In genomic region chr15:6592561-6593253, GRCm38 (mm10) we compare ENCODE assay signal across 18 mouse cellular contexts.
A peak's percentile ranks its signal among the peaks of the same experiment; 100 is the strongest.
DNase-seq lines count a peak whose midpoint lies in the region; ATAC-seq and TF ChIP-seq lines count a peak whose summit lies in the region.
"Had no signal": no experiment of that assay in that cellular context is flagged by ENCODE, and none has a peak within 500 bp of the region (broad histone marks: within the 10 kb centered on the region; RNA-seq: fewer than 3 reads in every experiment).

No protein-coding gene starts in this region.

- no peak overlapping the region for H3K27ac ChIP-seq in liver, embryonic 12.5 days
- H3K27ac ChIP-seq in liver, postnatal 0 days (ENCODE audit: low read depth) = no peak overlapping the region
- H3K27ac ChIP-seq: forebrain, embryonic 12.5 days; hindbrain, embryonic 13.5 days; neural tube, embryonic 15.5 days; stomach, embryonic 15.5 days had no signal

- H3K4me1 ChIP-seq in liver, embryonic 12.5 days = peaks cover 26% of the 10 kb centered on the region
- H3K4me1 ChIP-seq in liver, postnatal 0 days (ENCODE audit: insufficient read depth) = no peaks in the 10 kb centered on the region
- H3K4me1 ChIP-seq in G1E (ENCODE audit: insufficient read depth, low read depth, low read length) = peaks cover 83% of the 10 kb centered on the region
- H3K4me1 ChIP-seq: forebrain, embryonic 12.5 days; hindbrain, embryonic 13.5 days; neural tube, embryonic 15.5 days; stomach, embryonic 15.5 days had no signal

- no peak for TF ChIP-seq EP300 in liver, postnatal 0 days (IDR thresholded peaks at IDR 0.05; ENCODE audit: low read depth)

- no peak overlapping the region for H3K9ac ChIP-seq in liver, embryonic 12.5 days
- no peak overlapping the region for H3K9ac ChIP-seq in liver, postnatal 0 days (replicated peaks)
- H3K9ac ChIP-seq: forebrain, embryonic 12.5 days; hindbrain, embryonic 13.5 days; neural tube, embryonic 15.5 days; stomach, embryonic 15.5 days had no signal

- peak overlapping the region; percentile 6; the same call in 1 of the 2 replicates for H3K4me2 ChIP-seq in liver, embryonic 12.5 days
- H3K4me2 ChIP-seq in liver, postnatal 0 days (ENCODE audit: low read depth, low read length) = no peak overlapping the region
- H3K4me2 ChIP-seq: forebrain, embryonic 12.5 days; hindbrain, embryonic 13.5 days; neural tube, embryonic 15.5 days; stomach, embryonic 15.5 days had no signal

- no peaks in the 10 kb centered on the region for H3K9me3 ChIP-seq in liver, embryonic 12.5 days (replicated peaks)
- no peaks in the 10 kb centered on the region for H3K9me3 ChIP-seq in liver, postnatal 0 days (ENCODE audit: low read length)
- no peaks in the 10 kb centered on the region for H3K9me3 ChIP-seq in G1E (replicated peaks)
- H3K9me3 ChIP-seq: forebrain, embryonic 12.5 days; hindbrain, embryonic 13.5 days; megakaryocyte, embryonic 14.5 days; neural tube, embryonic 15.5 days; stomach, embryonic 15.5 days had no signal

- H3K27me3 ChIP-seq in liver, embryonic 12.5 days (replicated peaks) = no peaks in the 10 kb centered on the region
- no peaks in the 10 kb centered on the region for H3K27me3 ChIP-seq in liver, postnatal 0 days (ENCODE audit: insufficient read depth, low read length)
- H3K27me3 ChIP-seq in G1E (ENCODE audit: insufficient read depth, low read length) = no peaks in the 10 kb centered on the region
- H3K27me3 ChIP-seq: forebrain, embryonic 12.5 days; hindbrain, embryonic 13.5 days; megakaryocyte, embryonic 14.5 days; neural tube, embryonic 15.5 days; stomach, embryonic 15.5 days had no signal

- H3K36me3 ChIP-seq in liver, embryonic 12.5 days = no peaks in the 10 kb centered on the region
- H3K36me3 ChIP-seq in liver, postnatal 0 days (replicated peaks; ENCODE audit: insufficient read depth, low read length) = no peaks in the 10 kb centered on the region
- H3K36me3 ChIP-seq in G1E (replicated peaks) = peaks cover 34% of the 10 kb centered on the region
- H3K36me3 ChIP-seq: forebrain, embryonic 12.5 days; hindbrain, embryonic 13.5 days; neural tube, embryonic 15.5 days; stomach, embryonic 15.5 days had no signal

- WGBS in liver, embryonic 12.5 days (ENCODE audit: insufficient replicate concordance) = 47% methylated on average over 5 of the region's 5 CpGs
- WGBS in liver, postnatal 0 days (ENCODE audit: insufficient replicate concordance) = 56% methylated on average over 5 of the region's 5 CpGs

- no peak for DNase-seq in liver, postnatal 0 days
- no peak for DNase-seq in G1E (ENCODE audit: low spot score)
- DNase-seq in thymus, postnatal 0 days (ENCODE audit: low spot score) = peak; percentile 89
- DNase-seq in adrenal gland, adult 2 months = no peak
- no peak for DNase-seq in right cerebral cortex, postnatal 14 days
- DNase-seq: B cell, adult 2 months; cerebellum, adult 11-12 months; kidney, adult 11 months; kidney, postnatal 36 days; retina, postnatal 1 day had no signal

- H3K4me3 ChIP-seq in liver, embryonic 12.5 days = no peak overlapping the region
- H3K4me3 ChIP-seq in liver, postnatal 0 days (ENCODE audit: low read depth, low read length) = no peak overlapping the region
- H3K4me3 ChIP-seq in G1E (ENCODE audit: low read depth, low read length) = peak overlapping the region; percentile 57; the same call in 1 of the 2 replicates
- H3K4me3 ChIP-seq: forebrain, embryonic 12.5 days; hindbrain, embryonic 13.5 days; megakaryocyte, embryonic 14.5 days; neural tube, embryonic 15.5 days; stomach, embryonic 15.5 days had no signal

- no peak for TF ChIP-seq CTCF in liver, postnatal 0 days (IDR thresholded peaks at IDR 0.05; ENCODE audit: low read depth)
- no peak for TF ChIP-seq CTCF in G1E (IDR thresholded peaks at IDR 0.05; ENCODE audit: low read depth, low read length)

- ATAC-seq in liver, embryonic 12.5 days = no peak
- ATAC-seq in liver, postnatal 0 days = no peak
- peak; percentile 73 for ATAC-seq in G1E (ENCODE audit: extremely low read depth, insufficient number of reproducible peaks, low FRiP score, poor library complexity, severe bottlenecking)
- ATAC-seq in inflammation-experienced regulatory T-cells, adult 6 months = peak; percentile 81
- no peak for ATAC-seq in frontal cortex, adult (ENCODE audit: low TSS enrichment)

Comparison
In these comparisons a context has a peak if more than half of its experiments do, and no peak if none do; other contexts are left out.
1. ATAC-seq: peak in G1E (single experiment) and inflammation-experienced regulatory T-cells, adult 6 months (single experiment); none in liver, embryonic 12.5 days (single experiment), liver, postnatal 0 days (single experiment) and frontal cortex, adult (single experiment).